Mouse (Mus musculus): ENCODE data around the gene Plk5. TPM values are rescaled to one million over a fixed set of nuclear protein-coding genes. Genes with fewer than 3 reads are reported as not detected.

The Plk5 gene
- polyA plus RNA-seq, 1 experiment from 2014 or later: 1.2 TPM

- Histone ChIP-seq H3K9me3 (no peaks in the 10 kb centered on the region), H3K27ac (no peak overlapping the region), H3K4me2 (no peak overlapping the region), H3K36me3 (no peaks in the 10 kb centered on the region), H3K4me1 (replicated peaks) (peaks cover 22% of the 10 kb centered on the region), H3K4me3 (replicated peaks) (no peak overlapping the region), H3K9ac (replicated peaks) (no peak overlapping the region), H3K27me3 (peaks cover 55% of the 10 kb centered on the region)
- ATAC-seq (ENCODE audit: insufficient number of reproducible peaks, insufficient read depth, low FRiP score, low TSS enrichment, low read depth): no peak
- 72% methylated on average over 5 of the region's 5 CpGs for WGBS
These were observed 23.7 kb upstream of the Plk5 start for GRCm38 (mm10) chr10:80332525-80332989.

- Histone ChIP-seq H3K9ac (replicated peaks) (no peak overlapping the region), H3K4me2 (no peak overlapping the region), H3K36me3 (no peaks in the 10 kb centered on the region), H3K27ac (no peak overlapping the region), H3K4me1 (replicated peaks) (peaks cover 6% of the 10 kb centered on the region; the same call in 1 of the 2 replicates), H3K27me3 (peaks cover 59% of the 10 kb centered on the region), H3K9me3 (no peaks in the 10 kb centered on the region), H3K4me3 (replicated peaks) (no peak overlapping the region)
- no peak for ATAC-seq (ENCODE audit: insufficient number of reproducible peaks, insufficient read depth, low FRiP score, low TSS enrichment, low read depth)
- 83% methylated on average over 12 of the region's 12 CpGs for WGBS
These were observed 20.0 kb upstream of the Plk5 start for GRCm38 (mm10) chr10:80336263-80336662.

DNA sequence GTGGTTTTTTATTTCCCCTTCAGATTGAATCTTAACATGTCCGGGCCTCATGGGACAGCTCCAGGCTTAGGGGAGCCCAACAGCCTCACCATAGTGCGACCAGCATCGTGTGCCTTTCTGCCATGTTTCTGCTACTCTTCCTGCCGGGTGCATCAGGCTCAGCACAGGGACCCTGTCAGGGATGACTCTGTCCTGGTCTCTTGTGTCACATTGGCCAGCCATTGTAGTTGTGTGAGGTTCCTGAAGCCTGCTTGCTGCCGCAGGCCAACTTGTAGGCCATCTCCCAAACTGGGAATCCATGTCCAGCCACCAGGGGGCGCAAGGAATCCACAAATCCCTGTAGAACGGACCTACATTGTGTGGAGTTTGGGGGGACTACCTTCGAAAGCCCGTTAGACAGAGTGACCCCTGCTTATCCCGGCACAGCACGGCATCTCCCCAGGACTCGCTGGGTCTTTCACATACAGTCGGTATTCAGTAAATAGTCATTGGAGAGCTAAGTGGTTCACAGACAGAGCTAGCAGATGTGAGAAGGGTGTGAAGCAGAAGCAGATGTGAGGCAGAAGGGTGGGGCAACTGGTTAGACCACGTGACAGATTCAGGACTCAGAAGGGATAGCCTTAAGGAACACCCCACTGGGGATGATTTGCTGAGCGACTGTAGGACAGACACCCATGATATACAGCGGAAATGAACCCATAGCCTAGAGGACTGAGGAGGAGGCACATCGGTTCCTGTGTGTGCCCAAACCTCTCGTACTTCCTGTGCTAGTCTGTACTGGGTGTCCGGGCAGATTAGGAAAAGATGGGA is 16.1 kb upstream of the Plk5 start:
- peaks cover 72% of the 10 kb centered on the region for H3K27me3 ChIP-seq
- 0 out of 2 replicates have a peak overlapping the region, but pooled peaks have one; percentile 6 for H3K4me3 ChIP-seq (replicated peaks)
- WGBS: 20% methylated on average over 19 of the region's 19 CpGs
- H3K36me3 ChIP-seq: no peaks in the 10 kb centered on the region
- no peak for ATAC-seq (ENCODE audit: insufficient number of reproducible peaks, insufficient read depth, low FRiP score, low TSS enrichment, low read depth)
- H3K9ac ChIP-seq (replicated peaks): no peak overlapping the region
- no peak overlapping the region for H3K27ac ChIP-seq
- peaks cover 34% of the 10 kb centered on the region for H3K4me1 ChIP-seq (replicated peaks)
- H3K4me2 ChIP-seq: peak overlapping the region; percentile 47
- H3K9me3 ChIP-seq: no peaks in the 10 kb centered on the region

DNA sequence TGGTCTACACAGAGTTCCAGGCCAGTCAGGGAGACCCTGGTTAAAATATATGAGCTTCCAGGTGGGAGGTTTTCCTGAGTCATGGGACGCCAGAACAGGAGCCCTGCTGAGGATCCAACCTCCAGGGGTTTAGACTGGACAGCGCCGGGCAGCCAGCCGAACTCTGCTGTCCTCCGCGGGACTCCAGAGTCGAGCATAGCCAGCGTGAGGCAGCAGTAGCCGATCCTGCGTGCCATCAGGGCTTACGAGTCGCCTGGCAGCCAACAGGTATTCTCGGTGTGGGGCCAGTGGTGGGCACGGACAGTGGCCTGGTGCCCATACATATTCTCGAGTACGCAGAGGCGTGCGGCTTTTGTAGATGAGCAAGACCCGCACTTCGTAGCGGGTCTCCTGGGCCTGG is 15.2 kb upstream of the Plk5 start:
- Histone ChIP-seq H3K4me3 (replicated peaks) (no peak overlapping the region), H3K4me2 (no peak overlapping the region), H3K4me1 (replicated peaks) (peaks cover 37% of the 10 kb centered on the region), H3K36me3 (no peaks in the 10 kb centered on the region), H3K27me3 (peaks cover 75% of the 10 kb centered on the region), H3K27ac (no peak overlapping the region), H3K9me3 (no peaks in the 10 kb centered on the region), H3K9ac (replicated peaks) (no peak overlapping the region)
- no peak for ATAC-seq (ENCODE audit: insufficient number of reproducible peaks, insufficient read depth, low FRiP score, low TSS enrichment, low read depth)
- 15% methylated on average over 21 of the region's 21 CpGs for WGBS

DNA sequence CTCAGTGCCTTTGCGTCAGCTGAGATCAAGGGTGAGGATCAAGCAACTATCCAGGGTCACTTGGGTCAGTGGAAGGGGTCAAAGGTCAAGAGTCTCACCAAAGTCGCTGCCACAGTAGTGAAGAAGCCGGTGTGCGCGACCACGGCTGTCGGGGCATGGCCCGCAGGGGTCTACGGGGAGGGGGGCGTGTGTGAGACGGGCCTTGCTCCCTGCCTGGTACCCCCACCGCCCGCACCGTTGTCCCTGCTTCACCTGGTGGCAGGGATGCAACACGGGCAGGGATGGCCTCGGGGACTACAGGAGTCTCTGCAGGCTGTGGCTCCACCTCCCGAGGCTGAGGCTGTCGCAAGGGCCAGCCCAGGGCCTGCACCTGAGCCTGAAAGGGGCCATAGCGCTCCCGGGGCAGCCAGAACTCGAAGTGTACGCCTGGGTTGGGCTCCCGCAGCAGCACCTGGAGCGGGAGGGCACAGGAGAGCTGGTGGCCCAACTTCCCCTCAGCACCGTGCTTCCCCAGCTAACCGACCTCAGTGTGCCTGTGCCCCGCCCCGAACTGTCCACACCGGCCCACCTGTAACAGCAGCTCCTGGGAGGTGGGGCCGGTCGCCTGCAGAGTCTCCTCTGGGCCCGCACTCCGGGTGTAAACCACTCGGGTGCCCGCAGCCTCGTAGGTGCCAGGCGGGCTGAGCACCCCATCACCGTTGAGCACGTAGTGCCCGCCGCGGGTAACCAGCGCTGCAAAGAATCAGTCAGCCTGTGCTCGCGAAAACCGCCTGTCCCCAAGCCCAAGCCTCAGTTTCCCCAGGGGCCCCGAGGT is 14.6 kb upstream of the Plk5 start:
- Histone ChIP-seq H3K4me3 (replicated peaks) (peak overlapping the region; percentile 36), H3K27me3 (peaks cover 82% of the 10 kb centered on the region), H3K27ac (no peak overlapping the region), H3K36me3 (no peaks in the 10 kb centered on the region), H3K9me3 (no peaks in the 10 kb centered on the region), H3K4me2 (peak overlapping the region; percentile 58), H3K4me1 (replicated peaks) (peaks cover 37% of the 10 kb centered on the region), H3K9ac (replicated peaks) (no peak overlapping the region)
- no peak for ATAC-seq (ENCODE audit: insufficient number of reproducible peaks, insufficient read depth, low FRiP score, low TSS enrichment, low read depth)
- WGBS: 3% methylated on average over 47 of the region's 47 CpGs

DNA sequence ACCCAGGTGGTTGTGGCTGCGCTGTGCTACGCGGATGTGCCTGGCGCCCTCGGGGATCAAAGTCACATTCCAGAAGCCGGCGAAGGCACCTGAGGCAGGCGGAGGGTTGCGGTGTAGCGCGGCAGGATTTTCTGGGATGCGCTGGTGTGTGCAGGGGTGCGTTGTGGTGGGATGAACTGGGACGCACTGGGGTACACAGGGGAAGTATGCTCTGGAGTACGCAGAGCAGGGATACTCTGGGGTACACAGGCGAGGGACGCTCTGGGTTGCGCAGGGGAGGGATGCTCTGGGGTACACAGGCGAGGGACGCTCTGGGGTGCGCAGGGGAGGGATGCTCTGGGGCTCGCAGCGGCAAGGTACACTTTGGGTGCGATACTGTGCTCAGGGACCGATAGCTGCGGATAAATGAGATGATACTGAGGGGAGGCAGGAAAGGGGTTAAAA is 13.9 kb upstream of the Plk5 start:
- H3K9ac ChIP-seq (replicated peaks): no peak overlapping the region
- WGBS: 1% methylated on average over 26 of the region's 26 CpGs
- peaks cover 37% of the 10 kb centered on the region for H3K4me1 ChIP-seq (replicated peaks)

DNA sequence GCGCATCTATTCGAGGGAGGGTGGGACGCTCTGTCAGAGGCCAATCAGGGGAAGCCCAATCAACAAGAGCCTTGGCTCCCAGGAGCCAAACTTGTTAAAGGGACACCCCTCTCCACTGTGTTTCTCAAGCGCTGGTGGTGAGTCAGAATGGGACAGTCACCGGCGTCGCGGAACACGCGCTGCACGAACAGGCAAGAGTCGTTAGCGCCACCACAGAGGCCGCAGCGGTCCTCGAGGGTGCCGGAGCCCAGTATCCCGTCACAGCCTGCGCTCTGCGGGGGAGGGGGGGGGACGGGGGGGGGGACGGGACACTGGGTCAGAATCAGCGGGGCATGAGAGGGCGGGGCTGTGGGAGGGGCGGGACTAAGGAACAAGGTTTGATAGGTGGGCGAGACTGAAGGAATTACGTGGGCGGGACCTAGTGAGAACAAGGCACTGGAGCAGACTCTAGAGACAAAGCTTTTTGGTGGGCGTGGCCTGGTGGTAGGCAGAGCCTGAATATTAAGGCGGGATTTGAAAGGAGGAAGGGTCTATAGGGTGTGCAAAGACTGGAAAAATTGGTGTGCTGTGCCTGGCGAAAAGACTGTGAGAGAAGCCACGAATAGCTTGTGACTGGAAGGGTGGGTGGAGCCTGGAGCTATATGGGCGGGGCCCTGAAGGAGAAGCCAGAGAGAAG is 13.4 kb upstream of the Plk5 start:
- peaks cover 39% of the 10 kb centered on the region for H3K4me1 ChIP-seq (replicated peaks)
- H3K27me3 ChIP-seq: peaks cover 91% of the 10 kb centered on the region
- H3K4me2 ChIP-seq: peak overlapping the region; percentile 58
- H3K36me3 ChIP-seq: no peaks in the 10 kb centered on the region
- H3K27ac ChIP-seq: no peak overlapping the region
- WGBS: 1% methylated on average over 30 of the region's 33 CpGs
- ATAC-seq (ENCODE audit: insufficient number of reproducible peaks, insufficient read depth, low FRiP score, low TSS enrichment, low read depth): peak; percentile 24; the same call in 1 of the 2 replicates
- H3K9ac ChIP-seq (replicated peaks): no peak overlapping the region
- no peaks in the 10 kb centered on the region for H3K9me3 ChIP-seq
- H3K4me3 ChIP-seq (replicated peaks): peak overlapping the region; percentile 36

More for the DNA sequence above, 13.9 kb upstream of the Plk5 start:
- ATAC-seq (ENCODE audit: insufficient number of reproducible peaks, insufficient read depth, low FRiP score, low TSS enrichment, low read depth): no peak
- peaks cover 86% of the 10 kb centered on the region for H3K27me3 ChIP-seq
- H3K9me3 ChIP-seq: no peaks in the 10 kb centered on the region
- peak overlapping the region; percentile 58 for H3K4me2 ChIP-seq
- H3K36me3 ChIP-seq: no peaks in the 10 kb centered on the region
- peak overlapping the region; percentile 36 for H3K4me3 ChIP-seq (replicated peaks)
- H3K27ac ChIP-seq: no peak overlapping the region

DNA sequence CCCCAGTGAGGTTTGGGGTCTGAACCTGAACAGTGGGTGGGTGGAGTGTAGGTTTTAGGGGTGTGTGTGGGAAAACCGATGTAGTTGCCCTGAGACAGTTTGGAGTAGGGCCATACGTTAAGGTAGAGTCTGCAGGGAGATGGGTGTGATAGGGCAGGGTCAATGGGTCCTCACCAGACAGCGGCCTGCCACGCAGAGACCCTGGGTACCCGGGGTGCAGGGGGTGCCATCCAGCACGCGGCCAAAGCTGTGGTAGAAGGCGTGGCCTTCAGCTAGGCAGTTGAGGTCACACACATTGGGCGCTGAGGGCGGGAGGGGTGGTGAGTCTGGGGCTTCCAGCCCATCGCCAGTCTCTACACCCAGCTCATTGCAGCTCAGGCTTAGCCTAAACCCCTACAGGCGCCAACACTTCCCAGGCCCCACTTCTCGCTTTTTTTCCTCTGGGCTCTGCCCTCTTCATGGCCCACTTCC is 12.8 kb upstream of the Plk5 start:
- peak; percentile 16; the same call in 1 of the 2 replicates for ATAC-seq (ENCODE audit: insufficient number of reproducible peaks, insufficient read depth, low FRiP score, low TSS enrichment, low read depth)
- WGBS: 28% methylated on average over 13 of the region's 13 CpGs
- no peak overlapping the region for H3K27ac ChIP-seq
- no peaks in the 10 kb centered on the region for H3K36me3 ChIP-seq
- H3K4me2 ChIP-seq: peak overlapping the region; percentile 58
- H3K4me3 ChIP-seq (replicated peaks): peak overlapping the region; percentile 36
- peaks cover 45% of the 10 kb centered on the region for H3K4me1 ChIP-seq (replicated peaks)
- no peaks in the 10 kb centered on the region for H3K9me3 ChIP-seq
- H3K9ac ChIP-seq (replicated peaks): no peak overlapping the region
- peaks cover 92% of the 10 kb centered on the region for H3K27me3 ChIP-seq

DNA sequence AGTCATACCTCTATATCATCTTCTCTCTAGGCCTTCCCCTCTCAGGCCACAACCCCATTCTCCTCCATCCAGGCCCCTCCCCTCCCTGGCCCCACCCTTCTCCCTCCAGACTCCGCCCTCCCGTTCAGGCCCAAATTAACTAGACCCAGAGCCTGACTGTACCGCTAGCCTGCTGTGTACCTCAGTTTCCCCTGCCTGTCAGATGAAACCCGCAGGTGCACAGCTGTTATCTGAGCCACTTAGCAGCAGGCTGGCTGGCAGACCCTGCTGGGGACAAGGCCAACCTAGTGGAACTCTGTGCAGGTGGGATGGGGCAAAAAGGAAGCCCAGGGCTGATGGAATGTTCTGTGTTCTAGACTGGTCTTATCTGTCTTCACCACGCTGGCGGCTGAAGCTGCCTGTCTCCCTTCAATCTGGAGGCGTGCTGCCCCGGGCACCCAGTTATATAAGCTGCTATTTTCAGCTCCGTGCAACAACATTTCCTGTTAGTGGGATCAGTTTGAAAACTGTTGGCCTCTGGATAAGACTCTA is 12.1 kb upstream of the Plk5 start:
- Histone ChIP-seq H3K4me1 (replicated peaks) (peaks cover 52% of the 10 kb centered on the region), H3K27ac (no peak overlapping the region), H3K27me3 (peaks cover 98% of the 10 kb centered on the region), H3K9me3 (no peaks in the 10 kb centered on the region), H3K9ac (replicated peaks) (no peak overlapping the region), H3K36me3 (no peaks in the 10 kb centered on the region), H3K4me3 (replicated peaks) (no peak overlapping the region), H3K4me2 (0 out of 2 replicates have a peak overlapping the region, but pooled peaks have one; percentile 58)
- ATAC-seq (ENCODE audit: insufficient number of reproducible peaks, insufficient read depth, low FRiP score, low TSS enrichment, low read depth): no peak
- WGBS: 40% methylated on average over 9 of the region's 9 CpGs

GRCm38 (mm10) chr10:80345122-80345521 is 11.1 kb upstream of the Plk5 start:
- Histone ChIP-seq H3K9me3 (no peaks in the 10 kb centered on the region), H3K4me2 (peak overlapping the region; percentile 16; the same call in 1 of the 2 replicates), H3K4me3 (replicated peaks) (no peak overlapping the region; the same call in 1 of the 2 replicates), H3K27ac (no peak overlapping the region), H3K27me3 (peaks cover 100% of the 10 kb centered on the region), H3K9ac (replicated peaks) (no peak overlapping the region), H3K36me3 (no peaks in the 10 kb centered on the region), H3K4me1 (replicated peaks) (peaks cover 52% of the 10 kb centered on the region)
- ATAC-seq (ENCODE audit: insufficient number of reproducible peaks, insufficient read depth, low FRiP score, low TSS enrichment, low read depth): no peak
- under 1% methylated on average over 16 of the region's 16 CpGs for WGBS

Data from limb, embryonic 12.5 days (tissue).